Mouse (Mus musculus) adrenal gland, postnatal 10 days (tissue): Measurements from ENCODE around the gene E030018B13Rik. TPM values are rescaled to one million over a fixed set of nuclear protein-coding genes. Genes with fewer than 3 reads are reported as not detected.

Source experiments
- DNase-seq: peaks from one replicate; pipeline ENCODE4 v3.0.0; 2021; ENCODE audit warnings: mixed read lengths
- total RNA-seq, 2 experiments: library from RNA; stranded (reverse); gene quantifications; 2 replicates each; pipeline ENCODE4 v1.2.3; 2021

Gene E030018B13Rik
- total RNA-seq, 2 experiments from 2014 or later: not detected

- DNase-seq: no peak
Observed at GRCm38 (mm10) chr7:63938066-63938913, 21.6 kb downstream of the E030018B13Rik start.

DNA sequence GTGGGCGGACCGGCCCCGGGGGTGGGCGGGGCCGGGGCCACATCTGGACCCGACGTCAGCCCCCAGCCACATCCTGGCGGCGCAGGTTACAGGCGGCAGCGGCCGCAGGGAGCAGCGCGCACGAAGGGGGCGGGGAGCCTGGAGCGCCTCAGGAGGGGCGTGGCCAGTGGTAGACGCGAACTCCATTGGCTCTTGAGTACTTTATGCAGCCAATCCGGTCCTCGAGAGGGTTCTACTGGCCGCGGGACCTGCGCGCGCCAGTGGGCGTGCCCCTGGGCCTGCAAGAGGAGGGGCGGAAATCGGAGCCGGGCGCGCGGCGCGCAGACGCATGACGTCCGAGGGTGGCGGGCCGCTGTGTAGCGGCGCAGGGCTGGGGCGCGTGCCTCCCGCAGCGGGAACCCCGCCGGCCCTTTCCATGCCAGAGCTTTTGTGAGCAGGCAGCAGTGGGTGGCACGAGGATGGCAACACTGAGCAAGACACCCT lies 22.3 kb downstream of the E030018B13Rik start, which contains the start of gene Klf13:
Gene Klf13 (minus strand): TSS at position 2 of the 483 bp plus-strand sequence.
- peak; percentile 97 for DNase-seq

- DNase-seq: peak; percentile 89
Observed at GRCm38 (mm10) chr7:63939397-63939951, 22.8 kb downstream of the E030018B13Rik start.

- DNase-seq: no peak
Observed at GRCm38 (mm10) chr7:63940321-63940720, 23.7 kb downstream of the E030018B13Rik start.

- no peak for DNase-seq
Observed at GRCm38 (mm10) chr7:63941050-63941449, 24.4 kb downstream of the E030018B13Rik start.

DNA sequence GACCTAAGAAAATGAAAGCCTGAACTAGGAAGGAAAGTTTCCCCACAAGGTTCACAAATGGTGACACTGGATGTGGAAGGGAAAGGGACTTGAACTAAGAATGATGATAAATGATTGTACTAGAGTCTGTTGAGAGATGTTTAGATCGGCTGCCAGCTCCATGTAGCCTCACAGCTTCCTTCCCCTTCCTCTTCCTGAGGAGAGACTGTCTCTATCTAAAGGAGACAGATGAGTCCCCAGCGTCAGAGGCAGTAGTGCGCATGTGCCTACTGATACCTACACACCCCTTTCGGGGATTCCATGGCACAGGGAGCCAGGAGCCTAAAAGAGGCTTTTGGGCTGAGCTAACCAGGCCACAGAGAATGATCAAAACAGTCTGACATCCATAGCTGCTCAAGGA lies 24.8 kb downstream of the E030018B13Rik start:
- no peak for DNase-seq

DNA sequence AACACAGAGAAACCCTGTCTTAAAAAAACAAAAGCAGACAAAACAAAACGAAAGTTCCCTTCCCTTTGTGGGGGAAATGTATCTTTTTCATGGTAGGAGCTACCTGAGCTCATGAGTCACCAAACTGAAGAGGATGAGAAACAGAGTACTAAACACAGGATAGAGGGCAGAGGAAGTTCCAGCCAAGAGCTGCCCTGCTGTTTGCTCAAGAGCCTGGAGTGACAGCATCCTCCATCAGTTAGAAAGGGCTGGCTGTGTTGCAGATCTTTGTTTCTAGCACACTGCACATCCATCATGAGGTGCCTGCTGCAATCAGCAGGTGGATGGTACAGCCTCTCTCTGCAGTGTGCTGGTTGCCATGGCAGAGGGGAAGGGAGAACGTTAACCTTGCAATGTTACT lies 27.3 kb downstream of the E030018B13Rik start:
- no peak for DNase-seq

DNA sequence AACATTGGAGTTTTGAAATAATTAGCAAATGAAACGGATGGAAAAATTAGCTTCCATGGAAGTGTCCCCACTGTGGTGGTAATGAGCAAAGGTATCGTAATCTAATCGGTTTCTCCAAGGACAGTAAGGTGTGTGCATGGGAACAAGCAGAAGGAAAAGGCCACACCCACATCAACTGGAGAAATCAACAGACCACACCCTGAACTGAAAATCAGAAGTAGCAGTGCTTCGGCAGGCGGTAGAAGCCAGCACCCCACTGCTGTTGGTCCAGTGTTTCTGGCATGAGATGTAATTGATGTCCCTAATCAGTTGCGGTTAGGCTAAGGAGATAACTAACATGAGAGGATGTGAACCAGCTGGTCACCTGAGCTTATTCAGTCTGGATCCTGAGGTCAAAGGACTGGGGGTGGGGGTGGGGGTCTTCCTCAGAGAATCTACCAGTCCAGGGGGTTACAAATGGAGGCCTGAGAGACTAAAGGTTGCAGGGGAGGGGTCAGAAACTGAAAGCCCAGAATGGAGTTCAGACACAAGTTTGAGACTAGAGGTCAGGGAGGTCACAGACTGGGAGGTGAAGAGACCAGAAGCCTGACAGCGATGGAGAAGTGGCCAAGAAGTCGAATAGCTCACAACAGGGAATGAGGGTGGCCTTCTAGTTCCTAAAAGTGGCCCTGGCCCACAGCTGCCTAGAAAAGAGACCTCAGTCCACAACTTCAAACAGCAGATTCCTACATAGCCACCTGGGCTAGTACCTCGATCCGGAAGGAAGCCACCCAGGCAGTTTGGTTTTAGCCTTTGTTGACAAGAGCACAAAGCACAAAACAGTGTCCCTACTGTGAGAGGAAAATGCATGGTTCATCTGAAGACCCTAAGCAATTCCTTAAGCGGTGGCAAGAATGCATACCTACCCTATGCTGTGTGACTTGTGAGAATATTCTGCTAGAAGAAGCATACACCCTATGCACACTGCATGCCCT lies 31.1 kb downstream of the E030018B13Rik start:
- DNase-seq: no peak

DNA sequence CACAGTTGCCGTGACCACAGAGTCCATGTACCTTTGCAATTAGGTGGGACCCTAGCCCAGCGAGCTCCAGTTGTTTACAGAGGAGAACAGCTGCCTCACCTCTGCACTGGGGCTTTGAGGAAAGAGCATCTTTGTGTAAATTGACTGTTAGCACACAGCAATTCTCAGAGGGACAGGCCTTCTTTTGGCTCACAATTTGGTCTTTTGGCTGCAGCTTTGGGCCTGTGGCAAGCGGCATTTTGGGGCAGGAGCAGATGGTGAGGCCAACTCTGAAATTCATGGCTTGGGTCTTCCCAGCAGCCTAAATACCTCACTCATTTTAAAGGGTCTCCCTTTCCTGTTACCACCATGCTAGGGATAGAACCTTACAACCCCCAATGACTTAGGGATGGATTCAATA lies 32.5 kb downstream of the E030018B13Rik start:
- DNase-seq: no peak

GRCm38 (mm10) chr7:63950931-63951607 lies 34.4 kb downstream of the E030018B13Rik start:
- DNase-seq: peak; percentile 85

DNA sequence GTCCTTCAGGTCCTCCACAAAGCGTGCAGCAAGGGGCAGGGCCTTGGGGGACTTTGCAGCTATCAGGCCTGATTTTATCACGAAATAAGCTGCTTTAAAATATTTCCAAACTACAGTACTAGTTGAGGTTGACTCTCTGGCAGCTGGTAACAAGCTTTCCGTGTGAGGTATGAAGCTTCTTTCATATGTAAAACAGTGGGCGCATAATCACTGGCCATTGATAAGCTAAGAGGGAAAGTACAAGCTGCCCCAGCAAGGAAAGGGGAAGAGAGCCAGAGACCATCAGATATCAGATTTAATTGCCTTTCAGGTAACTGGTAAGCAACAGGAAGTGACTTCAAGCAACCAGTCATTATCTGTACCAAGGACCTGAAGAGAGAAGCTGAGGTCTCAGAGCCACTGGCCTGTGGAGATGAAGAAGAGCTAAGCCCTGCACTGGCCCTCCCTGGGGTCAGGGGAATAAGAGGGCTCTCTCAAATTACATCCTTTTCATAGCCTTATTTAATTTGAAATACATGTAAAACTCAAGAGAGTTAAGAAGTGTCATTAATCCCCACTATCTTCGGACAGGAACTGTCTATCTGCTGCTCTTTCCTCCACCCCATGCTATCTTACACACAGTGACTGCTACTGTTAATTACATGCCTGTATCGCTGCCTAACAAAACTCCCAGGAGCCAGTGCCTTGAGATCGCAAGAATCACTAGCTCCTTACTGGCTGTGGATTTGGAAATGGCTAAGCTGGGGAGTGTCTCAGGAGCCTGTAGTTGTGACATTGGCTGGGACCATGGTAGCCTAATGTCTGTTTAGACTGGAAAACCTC lies 35.6 kb downstream of the E030018B13Rik start:
- DNase-seq: no peak

GRCm38 (mm10) chr7:63955440-63955839 lies 38.8 kb downstream of the E030018B13Rik start:
- DNase-seq: no peak

DNA sequence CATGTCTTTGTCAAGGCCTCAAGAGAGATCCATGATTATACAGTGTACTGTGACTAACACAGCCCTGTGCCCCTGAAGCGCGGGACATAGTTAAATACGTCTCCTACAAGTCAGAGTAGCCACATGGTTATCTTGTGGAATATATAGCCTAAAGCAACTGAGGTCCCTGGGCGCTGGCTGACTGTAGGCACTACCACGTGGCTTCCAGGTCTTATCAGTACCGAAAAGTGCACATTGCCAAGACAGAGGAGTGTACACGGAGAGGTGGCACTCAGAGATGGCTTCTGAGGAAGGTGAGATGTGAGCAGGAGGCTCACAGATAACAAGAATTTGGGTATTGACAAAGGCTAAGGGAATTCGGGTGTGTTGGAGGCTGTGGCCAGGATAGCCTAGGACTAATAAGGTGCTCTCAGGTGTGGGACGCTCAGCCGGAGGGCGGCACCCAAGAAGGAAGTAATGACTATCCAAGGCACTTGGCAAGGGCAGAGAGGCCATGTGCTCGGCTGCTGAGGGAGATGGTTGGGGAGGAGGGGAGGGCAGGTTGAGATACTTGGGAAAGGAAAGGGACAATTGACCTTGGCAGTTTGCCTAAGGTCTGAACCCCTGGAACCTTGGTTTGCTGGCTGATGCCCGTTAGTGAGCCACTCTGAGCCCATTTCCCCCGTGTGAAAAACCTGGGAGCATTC lies 39.6 kb downstream of the E030018B13Rik start:
- DNase-seq: no peak

DNA sequence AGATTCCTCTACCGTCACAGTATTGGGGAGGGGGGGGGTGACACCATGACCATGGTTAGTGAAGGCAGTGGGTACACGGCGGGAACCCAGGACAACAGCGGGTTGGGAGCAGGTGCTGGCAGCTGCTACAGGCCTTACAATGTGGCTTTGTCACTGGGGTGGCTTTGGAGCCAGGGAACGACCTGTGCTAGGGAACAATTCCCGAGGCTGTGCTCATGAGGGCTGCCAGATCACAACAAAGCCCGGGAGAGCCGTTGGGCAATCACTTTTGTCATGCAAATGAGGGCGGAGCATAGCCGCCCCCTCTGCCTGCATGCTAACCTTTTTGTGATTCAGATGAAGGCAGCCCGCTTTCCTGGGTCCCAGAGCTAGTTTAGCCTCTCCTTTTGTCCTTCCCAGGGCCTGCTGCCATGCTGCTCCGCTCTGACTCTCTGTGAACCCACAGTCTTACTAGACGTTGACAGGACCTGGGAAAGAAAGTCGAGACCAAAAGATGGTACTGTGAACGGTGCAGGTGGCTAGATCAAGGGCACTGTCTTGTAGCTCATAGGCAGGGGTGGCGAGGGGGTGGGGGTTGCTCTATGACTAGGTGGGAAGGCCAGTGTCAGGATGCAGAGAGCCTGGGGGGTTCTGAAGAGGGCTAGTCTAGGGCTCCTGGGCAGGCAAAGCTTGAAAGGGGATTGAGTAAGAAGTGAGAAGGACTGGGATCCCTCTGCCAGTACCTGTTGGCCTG lies 40.5 kb downstream of the E030018B13Rik start:
- DNase-seq: peak; percentile 40

GRCm38 (mm10) chr7:63957872-63958640 lies 41.4 kb downstream of the E030018B13Rik start:
- DNase-seq: no peak

GRCm38 (mm10) chr7:63963632-63964031 lies 47.0 kb downstream of the E030018B13Rik start:
- no peak for DNase-seq

GRCm38 (mm10) chr7:63964121-63964520 lies 47.5 kb downstream of the E030018B13Rik start:
- no peak for DNase-seq

DNA sequence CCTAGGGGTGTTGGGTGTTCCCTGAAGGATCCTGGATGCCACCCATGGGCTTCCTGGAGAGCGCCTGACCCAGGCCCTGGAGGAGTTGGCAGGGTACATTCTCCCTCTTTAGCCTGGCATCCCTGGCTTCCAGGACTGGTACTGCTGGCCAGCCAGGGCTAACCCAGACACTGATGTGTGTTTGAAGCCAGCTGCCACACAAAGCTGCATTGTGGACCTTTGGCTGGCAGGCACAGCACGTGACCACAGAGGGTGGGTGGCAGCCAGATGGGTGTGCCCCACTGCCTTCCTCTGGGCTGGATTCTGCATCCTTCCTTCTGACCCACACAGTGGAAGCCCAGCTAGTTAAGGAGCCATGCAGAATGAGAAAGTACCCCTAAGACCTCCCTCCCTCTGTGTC lies 48.5 kb downstream of the E030018B13Rik start:
- DNase-seq: peak; percentile 35
